Mouse (Mus musculus) layer of hippocampus, postnatal 10 days (tissue): ENCODE measurements around the gene Olfr1417. TPM values are rescaled to one million over a fixed set of nuclear protein-coding genes. Genes with fewer than 3 reads are reported as not detected.

Experiments
- DNase-seq, 2 experiments: peaks; one replicate each; pipeline ENCODE4 v3.0.0; 2021; ENCODE audit warnings: low spot score in 2 of 2
- total RNA-seq, 2 experiments: library from RNA; stranded (reverse); gene quantifications; 2 replicates each; pipeline ENCODE4 v1.2.3; 2021

Gene Olfr1417
- total RNA-seq, 2 experiments from 2014 or later: not detected

DNA sequence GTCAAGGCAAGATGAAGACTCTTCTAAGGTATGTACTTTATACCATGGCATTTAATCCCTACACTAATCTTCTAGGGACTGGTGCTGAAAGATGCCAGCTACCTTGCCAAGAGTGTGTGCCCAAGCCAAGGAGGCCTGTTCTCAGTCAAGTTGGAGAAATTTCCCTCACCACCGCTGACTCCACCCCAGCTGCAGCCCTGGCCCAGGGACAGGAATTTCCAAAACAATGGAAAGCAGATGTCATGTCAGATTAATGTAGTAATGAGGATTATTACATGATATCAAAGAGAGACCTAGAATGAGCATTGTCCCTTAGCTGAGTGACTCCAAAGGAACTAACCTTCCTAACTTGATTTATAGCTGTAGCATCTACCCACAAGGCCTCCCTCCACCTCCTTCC lies 28.2 kb downstream of the Olfr1417 start:
- no peak for DNase-seq

DNA sequence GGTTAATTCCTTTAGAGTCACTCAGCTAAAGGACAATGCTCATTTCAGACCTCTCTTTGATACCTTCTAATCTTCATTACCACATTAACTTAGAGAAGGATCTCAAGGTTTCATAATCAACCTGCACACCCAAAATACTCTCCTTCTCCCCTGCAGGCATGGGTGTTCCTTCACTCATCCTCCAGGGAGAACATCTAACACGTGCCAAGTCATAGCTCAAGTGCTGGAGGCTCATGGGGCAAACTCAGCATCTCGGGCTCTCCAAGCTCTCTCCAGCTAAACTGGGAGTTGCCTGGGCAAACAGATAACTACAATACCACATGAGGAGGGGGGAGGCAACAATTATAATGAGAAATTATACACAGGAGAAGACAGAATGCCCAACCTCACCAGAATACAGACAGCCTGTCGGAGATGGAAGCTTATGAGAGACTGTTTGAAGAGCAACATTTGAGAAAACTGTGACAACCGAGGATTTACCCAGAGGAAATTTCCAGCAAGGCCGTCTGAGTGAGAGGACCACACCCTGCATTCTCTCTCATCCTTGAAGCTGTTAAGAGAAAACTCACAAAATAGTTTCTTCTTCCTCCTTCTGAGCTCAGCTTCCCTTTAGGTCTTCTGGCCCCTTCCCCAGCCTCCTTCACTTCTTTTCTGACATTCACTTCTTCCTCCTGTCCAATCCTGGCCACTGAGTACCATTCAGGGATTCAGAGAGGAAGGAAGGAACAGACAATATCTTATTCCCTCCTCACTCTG lies 28.8 kb downstream of the Olfr1417 start:
- DNase-seq: no peak

DNA sequence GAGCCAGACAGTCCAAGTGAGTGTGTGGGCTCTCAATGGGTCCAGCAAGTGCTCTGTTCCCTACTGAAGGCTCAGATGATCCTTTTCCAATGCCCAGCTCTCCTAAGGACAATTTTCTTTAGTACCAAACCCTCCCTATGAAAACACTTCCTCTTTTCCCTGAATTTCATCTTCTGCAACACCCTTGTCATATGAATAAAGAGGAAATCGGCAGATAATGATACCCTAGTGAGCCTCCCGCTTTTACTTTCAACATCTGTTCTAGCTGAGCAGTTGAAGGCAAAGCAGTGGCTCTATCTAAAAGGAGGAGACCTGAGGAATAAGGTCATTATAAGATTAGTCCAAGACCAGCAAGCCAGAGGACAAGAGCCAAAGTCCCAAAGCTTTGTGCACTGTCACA lies 30.6 kb downstream of the Olfr1417 start:
- no peak for DNase-seq

DNA sequence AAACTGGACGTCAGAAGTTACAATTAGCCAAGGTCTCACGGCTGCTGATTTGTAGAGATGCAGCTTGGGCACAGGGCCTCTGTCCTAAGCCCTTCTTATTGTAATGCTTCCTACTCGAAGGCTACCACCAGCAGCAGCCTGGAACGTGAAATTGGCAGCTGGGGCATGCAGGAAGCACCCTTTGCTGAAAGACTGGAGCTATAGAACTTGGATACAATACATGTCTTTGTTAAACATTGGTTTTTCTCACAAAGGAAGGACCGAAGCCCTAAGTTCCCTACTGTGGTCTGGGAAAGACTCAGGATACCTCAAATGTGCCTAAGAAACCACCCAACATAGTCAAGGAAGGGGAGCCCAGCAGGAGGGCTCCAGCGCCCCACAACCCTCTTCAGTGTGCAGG lies 31.2 kb downstream of the Olfr1417 start:
- no peak for DNase-seq

DNA sequence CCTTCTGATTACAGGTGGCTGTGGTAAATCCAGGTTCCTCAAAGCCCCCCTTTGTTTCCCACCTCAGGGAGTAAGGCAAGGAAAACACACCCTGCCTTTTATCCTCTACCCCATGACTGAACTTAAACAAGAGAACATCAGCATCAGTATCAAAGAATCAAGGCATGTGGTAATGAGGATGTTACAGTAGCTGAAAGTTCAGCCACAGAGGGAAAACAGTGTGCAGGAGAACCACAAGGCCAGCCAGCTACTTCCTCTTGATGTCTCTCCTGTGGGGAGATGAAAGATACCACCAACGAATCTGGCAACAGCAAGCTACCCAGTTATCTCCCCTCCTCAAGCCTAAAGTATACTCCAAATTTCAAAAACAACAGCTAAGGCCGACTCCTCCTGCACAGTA lies 31.8 kb downstream of the Olfr1417 start:
- DNase-seq: no peak

DNA sequence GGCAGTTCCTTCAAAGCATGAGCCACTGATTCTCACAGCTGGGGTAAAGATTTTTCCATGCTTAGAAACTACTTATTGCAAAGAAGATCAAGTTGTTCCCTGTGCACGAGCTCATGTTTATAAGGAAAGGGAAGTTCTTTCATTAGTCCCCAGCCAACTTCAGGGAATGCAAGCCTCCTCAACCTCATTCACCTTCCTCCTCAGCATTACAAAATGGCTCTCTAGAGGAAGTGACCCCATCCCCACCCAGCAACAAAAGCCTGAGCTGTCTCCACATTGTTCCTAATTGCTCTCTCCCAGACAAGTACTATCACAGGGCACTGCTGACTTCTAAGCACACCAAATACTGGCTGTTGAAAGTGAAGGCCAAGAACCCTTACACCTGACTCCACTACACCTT lies 34.6 kb downstream of the Olfr1417 start:
- no peak for DNase-seq

DNA sequence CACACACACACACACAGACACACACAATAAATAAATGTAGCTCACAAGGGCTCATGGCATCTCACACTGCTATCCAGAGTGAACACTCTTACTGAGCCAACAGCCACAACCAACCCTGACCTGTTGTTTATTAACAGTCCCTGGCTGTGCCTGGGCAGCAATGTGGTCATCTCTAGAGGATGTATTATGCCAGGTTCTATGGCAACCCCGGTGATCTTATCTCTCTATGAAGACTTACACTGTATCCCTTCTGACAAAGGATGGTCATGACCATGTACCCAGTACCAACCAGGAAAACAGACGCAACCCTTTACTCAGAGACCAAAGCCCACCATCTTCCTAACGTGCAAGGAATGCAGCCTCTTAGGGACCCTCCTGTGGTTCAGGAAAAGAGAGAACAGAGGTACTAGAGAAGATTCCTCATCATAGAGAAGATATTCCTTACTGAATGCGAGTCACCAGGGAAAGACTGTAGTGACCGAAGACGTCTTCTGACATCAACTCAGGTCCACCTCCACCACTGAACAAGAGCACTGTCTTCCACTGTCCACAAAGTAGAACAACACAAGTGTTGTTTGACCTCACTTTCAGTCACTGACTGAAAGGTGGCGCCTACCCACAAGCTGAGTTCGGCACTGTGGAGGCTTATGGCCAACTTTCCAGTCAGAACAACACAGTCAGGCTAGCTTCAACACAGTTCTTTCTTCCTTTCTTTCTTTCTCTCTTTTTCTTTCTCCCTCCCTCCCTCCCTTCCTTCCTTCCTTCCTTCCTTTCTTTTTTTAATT lies 38.3 kb downstream of the Olfr1417 start:
- DNase-seq: no peak

DNA sequence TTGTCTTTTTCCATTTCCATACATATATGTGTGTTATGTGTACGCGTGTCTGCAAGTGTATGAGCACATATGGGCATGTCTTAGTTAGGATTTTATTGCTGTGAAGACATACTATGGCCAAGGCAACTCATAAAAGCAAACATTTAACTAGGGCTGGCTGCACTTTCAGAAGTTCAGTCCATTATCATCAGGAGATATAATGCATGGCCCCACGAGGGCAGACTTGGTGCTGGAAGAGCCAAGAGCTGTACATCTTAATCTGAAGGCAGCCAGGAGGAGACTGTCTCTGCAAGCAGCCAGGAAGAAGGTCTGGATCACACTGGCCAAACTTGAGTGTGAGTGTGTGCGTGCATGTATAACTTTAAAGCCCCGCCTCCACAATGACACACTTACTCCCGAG lies 44.6 kb downstream of the Olfr1417 start:
- DNase-seq: no peak

DNA sequence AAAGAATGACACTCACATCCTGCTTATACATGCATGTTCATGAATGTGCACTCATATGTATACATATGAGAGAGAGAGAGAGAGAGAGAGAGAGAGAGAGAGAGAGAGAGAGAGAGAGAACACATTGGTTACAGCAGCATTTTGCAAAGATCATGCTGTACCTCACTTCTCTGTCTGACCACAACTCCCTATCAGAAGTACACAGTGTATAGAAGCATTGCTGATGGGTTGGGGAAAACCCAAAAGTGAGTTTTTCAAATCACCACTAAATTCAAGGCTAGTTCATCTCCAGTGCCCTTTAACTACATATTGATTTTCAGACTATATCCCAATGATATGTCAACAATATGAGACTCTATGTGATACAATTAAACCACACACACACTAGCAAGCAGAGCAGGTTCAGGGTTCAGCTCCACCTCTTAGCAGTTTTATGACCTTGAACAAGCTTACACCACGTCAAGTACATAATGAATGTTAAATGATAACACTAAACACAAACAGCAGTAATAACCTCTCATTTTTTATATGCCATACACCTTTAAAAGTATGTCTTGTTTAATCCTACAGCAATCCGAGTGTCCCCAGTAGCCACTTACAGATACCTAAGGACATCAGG lies 45.2 kb downstream of the Olfr1417 start:
- no peak for DNase-seq

DNA sequence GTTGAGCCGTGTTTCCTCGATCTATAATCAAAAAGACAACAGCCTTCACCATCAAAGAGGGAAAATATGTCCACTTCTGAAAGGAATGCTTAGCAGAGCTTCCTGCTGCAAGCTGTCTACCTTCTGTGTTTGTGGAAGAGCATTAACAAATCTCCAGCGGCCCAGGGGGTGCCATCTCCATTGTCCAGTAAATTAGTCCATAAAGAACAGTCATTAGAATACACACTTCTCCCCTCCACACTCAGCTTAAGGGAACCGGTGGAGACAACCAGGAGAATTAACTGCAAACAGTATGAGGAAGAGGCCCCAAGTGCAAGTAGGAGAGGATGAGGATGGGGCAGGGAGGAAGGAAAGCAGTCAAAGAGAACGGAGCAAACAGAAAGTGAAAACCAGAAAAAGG lies 47.2 kb downstream of the Olfr1417 start:
- DNase-seq: no peak

DNA sequence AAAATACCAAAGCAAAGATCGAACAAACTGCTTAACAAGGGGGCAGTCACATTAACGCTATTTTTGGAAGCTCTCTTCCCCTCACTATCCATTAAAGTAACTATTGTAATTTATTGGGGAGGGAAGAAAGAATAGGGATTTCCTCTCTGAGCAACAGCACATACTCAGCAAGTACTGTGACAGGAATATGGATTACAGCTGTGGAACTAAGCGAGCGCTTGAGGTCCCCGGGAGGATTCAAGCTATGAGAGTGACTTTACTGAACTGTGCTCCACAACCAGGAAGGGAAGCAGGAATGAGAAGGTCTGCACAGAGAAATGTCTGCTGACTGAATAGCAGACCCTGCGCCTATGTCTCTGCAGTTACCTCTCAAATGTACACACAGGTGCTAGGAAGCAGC lies 50.1 kb downstream of the Olfr1417 start:
- DNase-seq: no peak

DNA sequence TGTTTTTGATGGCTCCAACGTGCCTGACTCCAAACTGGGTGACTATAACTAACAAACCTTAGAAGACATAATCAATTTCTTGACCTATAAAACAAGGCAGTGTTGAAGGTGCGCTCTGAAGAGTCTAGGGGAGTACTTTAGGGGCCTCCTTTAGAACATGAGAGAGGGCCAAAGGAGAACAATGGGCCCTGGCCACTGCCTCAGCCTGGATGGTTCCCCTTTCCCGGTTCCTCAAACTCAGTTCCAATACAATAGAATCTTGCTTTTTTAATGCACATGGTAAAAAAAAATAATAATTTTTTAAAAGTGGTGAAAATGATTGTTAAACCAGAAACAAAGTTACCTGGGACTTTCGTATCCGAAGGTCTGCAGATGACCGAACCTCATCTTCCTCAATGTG lies 51.2 kb downstream of the Olfr1417 start:
- no peak for DNase-seq

DNA sequence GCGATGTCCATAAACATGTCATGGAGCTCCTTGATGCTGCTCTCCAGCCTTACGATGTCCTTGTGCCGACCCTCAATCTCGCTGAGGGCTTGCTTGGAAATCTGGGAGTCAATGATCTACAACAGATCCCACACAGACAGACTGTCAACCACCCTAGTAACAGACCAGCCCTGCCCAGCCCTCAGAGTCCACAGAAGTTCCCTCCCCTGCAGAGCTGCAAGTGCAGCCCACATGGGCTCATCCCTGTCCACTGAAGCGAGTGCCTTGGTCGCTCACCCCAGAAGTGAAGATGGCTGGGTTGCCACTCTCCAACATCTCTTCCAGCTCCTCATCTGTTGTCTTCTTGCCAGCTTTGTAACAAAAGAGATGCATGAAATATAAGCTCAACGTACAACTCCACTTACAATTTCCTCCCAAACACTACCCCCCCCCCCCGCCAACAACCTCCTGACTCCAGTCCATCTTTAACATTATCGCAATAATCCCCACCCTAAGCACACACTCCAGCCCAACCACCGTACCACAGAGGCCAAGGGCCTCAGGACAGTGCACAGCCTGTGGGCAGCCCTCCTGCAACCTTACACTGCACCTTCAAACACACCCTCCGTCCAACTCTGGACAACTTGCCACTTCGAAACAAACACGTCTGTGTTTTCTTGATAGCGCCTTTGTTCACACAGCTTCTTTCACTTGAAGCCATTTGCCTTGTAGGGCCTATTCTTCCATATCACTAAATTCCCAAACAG lies 53.4 kb downstream of the Olfr1417 start:
- no peak for DNase-seq

DNA sequence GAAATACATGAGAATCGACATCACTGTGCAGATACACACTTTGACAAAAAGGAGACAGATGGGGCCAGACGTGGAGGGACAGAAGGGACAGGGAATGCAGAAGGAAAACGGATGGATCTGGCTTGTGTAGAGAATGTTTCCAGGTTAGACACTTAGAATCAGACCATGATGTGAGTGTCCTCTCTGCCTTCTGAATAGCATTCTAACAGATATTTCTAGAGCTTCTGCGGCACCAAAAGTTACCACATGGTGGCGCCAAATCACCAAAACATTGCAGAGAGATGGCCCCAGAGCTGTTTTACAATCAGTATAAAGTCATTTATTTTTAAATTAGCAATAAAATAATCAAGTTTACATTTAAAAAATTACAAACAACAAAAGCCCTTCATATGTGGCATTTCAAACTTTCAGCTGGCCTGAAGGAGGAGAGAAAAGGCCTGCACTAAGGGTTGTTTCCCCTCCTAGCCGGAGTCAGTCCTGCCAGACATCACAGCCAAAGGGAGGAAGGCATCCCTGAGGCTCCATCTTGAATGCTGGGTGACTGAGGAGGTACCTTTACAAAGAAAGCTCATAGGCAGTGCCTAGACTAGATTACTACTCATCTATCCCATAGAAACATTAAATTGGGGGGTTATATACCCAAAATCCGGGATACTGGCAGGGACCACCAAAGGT lies 61.7 kb downstream of the Olfr1417 start:
- peak; percentile 75 to 79 for DNase-seq

Other genes starting within 250 kb of the Olfr1417 start
- 1 to 10 TPM in 1 of 2 experiments, under 1 TPM in 1; 0.25 to 1.2 TPM for gene Ms4a6d, start 234.4 kb downstream of the Olfr1417 start, total RNA-seq
- gene Ms4a2, start 215.5 kb downstream of the Olfr1417 start, total RNA-seq: not detected
- not detected for gene Ms4a3, start 198.4 kb downstream of the Olfr1417 start, total RNA-seq
- not detected for gene Oosp2, start 178.7 kb downstream of the Olfr1417 start, total RNA-seq
- gene Oosp1, start 148.1 kb downstream of the Olfr1417 start, total RNA-seq: not detected
- gene Oosp3, start 142.2 kb downstream of the Olfr1417 start, total RNA-seq: not detected
- gene Gif, start 91.7 kb downstream of the Olfr1417 start, total RNA-seq: not detected
- gene Mrpl16, start 68.8 kb downstream of the Olfr1417 start, total RNA-seq: 10 to 100 TPM; 45.4 to 46.7 TPM
- 10 to 100 TPM; 19.1 to 23.2 TPM for gene Stx3, start 19.8 kb downstream of the Olfr1417 start, total RNA-seq
- gene Olfr1418, start 21.8 kb upstream of the Olfr1417 start, total RNA-seq: not detected
- gene Olfr1419, start 35.9 kb upstream of the Olfr1417 start, total RNA-seq: not detected
- not detected for gene Olfr1420, start 47.3 kb upstream of the Olfr1417 start, total RNA-seq
- 10 to 100 TPM; 20.3 to 22.3 TPM for gene Patl1, start 73.2 kb upstream of the Olfr1417 start, total RNA-seq
- 10 to 100 TPM; 54.2 to 56.3 TPM for gene Osbp, start 126.7 kb upstream of the Olfr1417 start, total RNA-seq
- not detected for gene Olfr1423, start 202.1 kb upstream of the Olfr1417 start, total RNA-seq
- not detected for gene Olfr1424, start 223.5 kb upstream of the Olfr1417 start, total RNA-seq
- gene Olfr1425, start 238.5 kb upstream of the Olfr1417 start, total RNA-seq: not detected